Mouse (Mus musculus) MEL (cell line): ENCODE results near the gene Gm10840. TPM values are rescaled to one million over a fixed set of nuclear protein-coding genes. Genes with fewer than 3 reads are reported as not detected.

Experiments used
- DNase-seq: peaks from one replicate; pipeline ENCODE4 v3.0.0; 2011; ENCODE audit warnings: low read depth, low spot score
- H3K27ac ChIP-seq: 2 replicates; pipeline ENCODE4 v1.5.1; 2012; ENCODE audit warnings: low read depth, mild to moderate bottlenecking, control low read depth, low read length, moderate library complexity; ENCODE audit not compliant: control insufficient read depth
- H3K27me3 ChIP-seq, 2 experiments: fragments of 150-350 bp in 1 of 2; sonication (generic) in 1 of 2; 2 replicates each; pipeline ENCODE4 v1.6.1; 2012; ENCODE audit warnings: low read length in 2 of 2, mild to moderate bottlenecking in 2 of 2, improper control_type of control experiment in 1 of 2, moderate library complexity in 1 of 2; ENCODE audit not compliant: insufficient read depth in 2 of 2, control insufficient read depth in 1 of 2
- H3K36me3 ChIP-seq, 2 experiments: 2 replicates each; pipeline ENCODE4 v1.6.1; 2012 to 2014; ENCODE audit warnings: low read length in 2 of 2, improper control_type of control experiment in 1 of 2, inconsistent platforms in 1 of 2, mild to moderate bottlenecking in 1 of 2; ENCODE audit not compliant: insufficient read depth in 2 of 2, control insufficient read depth in 1 of 2
- H3K4me1 ChIP-seq, 2 experiments: fragments of 150-350 bp in 1 of 2; sonication (generic) in 1 of 2; 2 replicates each; pipeline ENCODE4 v1.6.1; 2012; ENCODE audit warnings: low read length in 2 of 2, improper control_type of control experiment in 1 of 2, mild to moderate bottlenecking in 1 of 2; ENCODE audit not compliant: insufficient read depth in 2 of 2, control insufficient read depth in 1 of 2
- H3K4me3 ChIP-seq, 2 experiments: fragments of 150-350 bp in 1 of 2; sonication (generic) in 1 of 2; 2 replicates each; pipeline ENCODE4 v1.5.1; 2012; ENCODE audit warnings: low read depth in 2 of 2, low read length in 2 of 2, mild to moderate bottlenecking in 2 of 2, moderate library complexity in 2 of 2, control low read depth in 1 of 2, improper control_type of control experiment in 1 of 2; ENCODE audit not compliant: control insufficient read depth in 1 of 2, insufficient read depth in 1 of 2
- H3K79me2 ChIP-seq: 2 replicates; pipeline ENCODE4 v1.6.1; 2012; ENCODE audit warnings: mild to moderate bottlenecking, low read length, moderate library complexity; ENCODE audit not compliant: control insufficient read depth, poor library complexity, insufficient read depth
- H3K9ac ChIP-seq: 2 replicates; pipeline ENCODE4 v1.6.1; 2012; ENCODE audit warnings: low read depth, mild to moderate bottlenecking, control low read depth, low read length, moderate library complexity; ENCODE audit not compliant: control insufficient read depth, poor library complexity, severe bottlenecking
- H3K9me3 ChIP-seq: fragments of 150-350 bp; sonication (generic); replicated peaks from 2 replicates; pipeline ENCODE4 v1.6.1; 2012; ENCODE audit warnings: mild to moderate bottlenecking, low read length, improper control_type of control experiment, moderate library complexity; ENCODE audit not compliant: insufficient read depth
- BHLHE40 ChIP-seq: IDR thresholded peaks from 2 replicates; pipeline ENCODE4 v1.6.1; 2012; ENCODE audit warnings: low read depth, mild to moderate bottlenecking, inconsistent platforms, low read length, improper control_type of control experiment, borderline replicate concordance
- CHD1 ChIP-seq: IDR thresholded peaks from 2 replicates; pipeline ENCODE4 v1.6.1; 2012; ENCODE audit warnings: low read depth, mild to moderate bottlenecking, inconsistent platforms, low read length, improper control_type of control experiment
- CHD2 ChIP-seq: IDR thresholded peaks from 2 replicates; pipeline ENCODE4 v1.6.1; 2011; ENCODE audit warnings: low read length, improper control_type of control experiment
- CTCF ChIP-seq, 3 experiments: IDR thresholded peaks in 2 of 3; conservative IDR thresholded peaks in 1 of 3; 2 replicates each; pipeline ENCODE4 v1.5.1; 2011 to 2012; ENCODE audit warnings: low read length in 3 of 3, low read depth in 2 of 3, mild to moderate bottlenecking in 2 of 3, improper control_type of control experiment in 1 of 3, inconsistent platforms in 1 of 3, mixed read lengths in 1 of 3, moderate library complexity in 1 of 3; ENCODE audit not compliant: control insufficient read depth in 1 of 3, insufficient read depth in 1 of 3, poor library complexity in 1 of 3, severe bottlenecking in 1 of 3
- E2F4 ChIP-seq: IDR thresholded peaks from 2 replicates; pipeline ENCODE4 v1.6.1; 2011; ENCODE audit warnings: low read depth, low read length, improper control_type of control experiment, borderline replicate concordance
- ELF1 ChIP-seq: IDR thresholded peaks from 2 replicates; pipeline ENCODE4 v1.6.1; 2014; ENCODE audit warnings: low read depth, mild to moderate bottlenecking, inconsistent platforms, low read length, improper control_type of control experiment, moderate library complexity
- EP300 ChIP-seq, 2 experiments: IDR thresholded peaks; 2 replicates each; pipeline ENCODE4 v1.6.1; 2011; ENCODE audit warnings: improper control_type of control experiment in 2 of 2, low read length in 2 of 2, low read depth in 1 of 2, mild to moderate bottlenecking in 1 of 2
- ETS1 ChIP-seq: IDR thresholded peaks from 2 replicates; pipeline ENCODE4 v1.6.1; 2012; ENCODE audit warnings: low read depth, mild to moderate bottlenecking, inconsistent platforms, low read length, improper control_type of control experiment, moderate library complexity
- GABPA ChIP-seq: IDR thresholded peaks from 2 replicates; pipeline ENCODE4 v1.6.1; 2012; ENCODE audit warnings: low read depth, mild to moderate bottlenecking, inconsistent platforms, low read length, improper control_type of control experiment, moderate library complexity
- GATA1 ChIP-seq: IDR thresholded peaks from 2 replicates; pipeline ENCODE4 v1.6.1; 2011; ENCODE audit warnings: low read depth, low read length, improper control_type of control experiment
- HCFC1 ChIP-seq: IDR thresholded peaks from 2 replicates; pipeline ENCODE4 v1.6.1; 2012; ENCODE audit warnings: low read depth, mild to moderate bottlenecking, inconsistent platforms, low read length, improper control_type of control experiment, moderate library complexity
- JUND ChIP-seq: IDR thresholded peaks from 2 replicates; pipeline ENCODE4 v1.6.1; 2011; ENCODE audit warnings: low read depth, mild to moderate bottlenecking, improper control_type of control experiment, low read length
- KAT2A ChIP-seq: conservative IDR thresholded peaks from 2 replicates; pipeline ENCODE4 v1.6.1; 2012; ENCODE audit warnings: low read depth, low read length, improper control_type of control experiment, inconsistent platforms
- MAX ChIP-seq: IDR thresholded peaks from 2 replicates; pipeline ENCODE4 v1.6.1; 2011; ENCODE audit warnings: low read length, improper control_type of control experiment
- MEF2A ChIP-seq: IDR thresholded peaks from 2 replicates; pipeline ENCODE4 v1.6.1; 2014; ENCODE audit warnings: low read depth, mild to moderate bottlenecking, inconsistent platforms, low read length, improper control_type of control experiment; ENCODE audit not compliant: poor library complexity, insufficient replicate concordance, severe bottlenecking; ENCODE audit errors: extremely low read depth
- MXI1 ChIP-seq: IDR thresholded peaks from 2 replicates; pipeline ENCODE4 v1.6.1; 2011; ENCODE audit warnings: mild to moderate bottlenecking, low read depth, low read length, improper control_type of control experiment
- MYC ChIP-seq: IDR thresholded peaks from 2 replicates; pipeline ENCODE4 v1.6.1; 2011; ENCODE audit warnings: low read depth, mild to moderate bottlenecking, low read length, improper control_type of control experiment, moderate library complexity
- NELFE ChIP-seq: IDR thresholded peaks from 2 replicates; pipeline ENCODE4 v1.6.1; 2011; ENCODE audit warnings: low read depth, low read length, improper control_type of control experiment
- NRF1 ChIP-seq: IDR thresholded peaks from 2 replicates; pipeline ENCODE4 v1.6.1; 2014; ENCODE audit warnings: low read depth, mild to moderate bottlenecking, inconsistent platforms, low read length, improper control_type of control experiment, moderate library complexity; ENCODE audit not compliant: poor library complexity, insufficient read depth, severe bottlenecking
- POLR2A ChIP-seq, 2 experiments: IDR thresholded peaks; 2 replicates each; pipeline ENCODE4 v1.6.1; 2011 to 2012; ENCODE audit warnings: low read length in 2 of 2, mild to moderate bottlenecking in 2 of 2, control low read depth in 1 of 2, improper control_type of control experiment in 1 of 2, low read depth in 1 of 2, moderate library complexity in 1 of 2; ENCODE audit not compliant: control insufficient read depth in 1 of 2, insufficient read depth in 1 of 2, poor library complexity in 1 of 2
- POLR2AphosphoS2 ChIP-seq: IDR thresholded peaks from 2 replicates; pipeline ENCODE4 v1.6.1; 2011; ENCODE audit warnings: low read length, improper control_type of control experiment
- POLR2AphosphoS5 ChIP-seq: IDR thresholded peaks from 2 replicates; pipeline ENCODE4 v1.6.1; 2012; ENCODE audit warnings: low read depth, borderline replicate concordance, mild to moderate bottlenecking, inconsistent platforms, low read length, moderate library complexity, mixed read lengths
- RAD21 ChIP-seq: IDR thresholded peaks from 2 replicates; pipeline ENCODE4 v1.6.1; 2011; ENCODE audit warnings: mild to moderate bottlenecking, low read depth, low read length, improper control_type of control experiment
- SIN3A ChIP-seq: IDR thresholded peaks from 2 replicates; pipeline ENCODE4 v1.6.1; 2012; ENCODE audit warnings: low read length, improper control_type of control experiment, inconsistent platforms
- SMC3 ChIP-seq: IDR thresholded peaks from 2 replicates; pipeline ENCODE4 v1.6.1; 2011; ENCODE audit warnings: low read depth, low read length, improper control_type of control experiment
- TAL1 ChIP-seq: IDR thresholded peaks from 2 replicates; pipeline ENCODE4 v1.6.1; 2012; ENCODE audit warnings: mild to moderate bottlenecking, inconsistent platforms, low read length, moderate library complexity, mixed read lengths
- TBP ChIP-seq: IDR thresholded peaks from 2 replicates; pipeline ENCODE4 v1.8.0; 2011; ENCODE audit warnings: low read depth, low read length, improper control_type of control experiment
- TCF12 ChIP-seq: IDR thresholded peaks from 2 replicates; pipeline ENCODE4 v1.6.1; 2014; ENCODE audit warnings: low read depth, mild to moderate bottlenecking, inconsistent platforms, low read length, improper control_type of control experiment, moderate library complexity
- UBTF ChIP-seq: IDR thresholded peaks from 2 replicates; pipeline ENCODE4 v1.6.1; 2012; ENCODE audit warnings: low read depth, mild to moderate bottlenecking, inconsistent platforms, low read length, improper control_type of control experiment, moderate library complexity, borderline replicate concordance; ENCODE audit not compliant: insufficient read depth
- USF2 ChIP-seq, 2 experiments: IDR thresholded peaks; 2 replicates each; pipeline ENCODE4 v1.6.1; 2011 to 2012; ENCODE audit warnings: improper control_type of control experiment in 2 of 2, low read length in 2 of 2, borderline replicate concordance in 1 of 2, inconsistent platforms in 1 of 2, low read depth in 1 of 2, mild to moderate bottlenecking in 1 of 2; ENCODE audit not compliant: insufficient read depth in 1 of 2
- ZC3H11A ChIP-seq: IDR thresholded peaks from 2 replicates; pipeline ENCODE4 v1.6.1; 2012; ENCODE audit warnings: low read depth, mild to moderate bottlenecking, inconsistent platforms, low read length, improper control_type of control experiment
- ZKSCAN1 ChIP-seq: IDR thresholded peaks from 2 replicates; pipeline ENCODE4 v1.6.1; 2012; ENCODE audit warnings: low read depth, mild to moderate bottlenecking, inconsistent platforms, low read length, improper control_type of control experiment, moderate library complexity
- ZMIZ1 ChIP-seq: IDR thresholded peaks from 2 replicates; pipeline ENCODE4 v1.6.1; 2012; ENCODE audit warnings: low read depth, mild to moderate bottlenecking, inconsistent platforms, low read length, improper control_type of control experiment, moderate library complexity
- polyA plus RNA-seq, 2 experiments: library from polyadenylated mRNA; stranded (reverse) in 1 of 2; unstranded in 1 of 2; fragments of >175 nt in 1 of 2; fragments of >200 nt in 1 of 2; gene quantifications; 2 replicates each; pipeline versions ENCODE4 v1.2.1 to v1.2.4; 2012; ENCODE audit warnings: low replicate concordance in 2 of 2, low read depth in 1 of 2; ENCODE audit not compliant: insufficient read length in 2 of 2, insufficient read depth in 1 of 2, missing spikeins in 1 of 2
- total RNA-seq: library from RNA; depleted of rRNA; stranded (reverse); fragments of 300-350 nt; gene quantifications from 2 replicates; pipeline ENCODE4 v1.2.3, GENCODE M21; 2012

The Gm10840 gene
- total and polyA plus RNA-seq, 3 experiments = not detected

GRCm38 (mm10) chr11:106193371-106194154 lies 32.9 kb downstream of the Gm10840 start (continued):
- no peak for TF ChIP-seq CHD2
- TF ChIP-seq BHLHE40 = no peak
- peak; percentile 36; the same call in 1 of the 2 replicates for TF ChIP-seq MEF2A
- peak; percentile 90 for TF ChIP-seq NRF1

DNA sequence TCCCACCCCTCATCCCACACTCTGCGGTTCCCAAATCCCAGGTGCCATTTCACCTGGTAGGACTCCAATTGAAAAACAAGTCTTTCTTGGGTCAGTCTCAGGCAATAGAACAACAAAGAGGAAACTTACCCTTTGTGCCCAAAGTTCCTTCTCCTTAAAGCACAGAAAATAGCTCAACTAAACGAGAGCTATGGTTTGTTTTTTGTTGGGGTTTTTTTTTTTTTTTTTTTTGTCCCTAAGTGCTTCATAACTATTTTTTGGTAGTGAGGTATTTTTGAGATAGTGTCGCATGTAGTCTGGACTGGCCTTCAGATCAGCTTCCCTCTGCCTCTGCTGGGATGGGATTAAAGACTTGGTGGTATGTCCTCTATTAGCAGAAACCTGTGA lies 33.5 kb downstream of the Gm10840 start:
- H3K4me3 ChIP-seq = peak overlapping the region; percentile 66 to 77
- H3K36me3 ChIP-seq = peaks cover 8 to 29% of the 10 kb centered on the region in 2 experiments
- H3K9ac ChIP-seq = peak overlapping the region; percentile 75
- H3K27me3 ChIP-seq = no peaks in the 10 kb centered on the region
- H3K4me1 ChIP-seq = peaks cover 15 to 22% of the 10 kb centered on the region in 2 experiments
- H3K27ac ChIP-seq = peak overlapping the region; percentile 86
- peaks cover 2% of the 10 kb centered on the region; the same call in 1 of the 2 replicates for H3K79me2 ChIP-seq
- DNase-seq = no peak
- no peaks in the 10 kb centered on the region for H3K9me3 ChIP-seq
- TF ChIP-seq ZMIZ1 = no peak
- TF ChIP-seq POLR2A (IDR thresholded peaks at IDR 0.05; ENCODE audit: control insufficient read depth in 1 of 2, insufficient read depth in 1 of 2, low read depth in 1 of 2, low read length in 2 of 2, poor library complexity in 1 of 2) = no peak
- TF ChIP-seq CHD1 = no peak
- no peak for TF ChIP-seq ETS1
- no peak for TF ChIP-seq POLR2AphosphoS5
- TF ChIP-seq CHD2 = no peak
- TF ChIP-seq SMC3 = no peak
- TF ChIP-seq MYC = no peak
- no peak for TF ChIP-seq KAT2A
- no peak for TF ChIP-seq USF2 (IDR thresholded peaks at IDR 0.05; ENCODE audit: borderline replicate concordance in 1 of 2, insufficient read depth in 1 of 2, low read depth in 1 of 2, low read length in 2 of 2)
- TF ChIP-seq JUND = no peak
- TF ChIP-seq GABPA = 0 out of 2 replicates have a peak, but pooled peaks have one; percentile 3
- TF ChIP-seq SIN3A = no peak
- no peak for TF ChIP-seq E2F4
- TF ChIP-seq EP300 (IDR thresholded peaks at IDR 0.05; ENCODE audit: low read depth in 1 of 2, low read length in 2 of 2) = no peak
- TF ChIP-seq ZC3H11A = no peak
- no peak for TF ChIP-seq TBP
- no peak for TF ChIP-seq ELF1
- no peak for TF ChIP-seq NRF1
- TF ChIP-seq RAD21 = no peak
- no peak for TF ChIP-seq TCF12
- TF ChIP-seq HCFC1 = no peak
- TF ChIP-seq CTCF (IDR thresholded peaks at IDR 0.05 in 2 of 3, conservative IDR thresholded peaks at IDR 0.05 in 1 of 3; ENCODE audit: control insufficient read depth in 1 of 3, insufficient read depth in 1 of 3, low read depth in 2 of 3, low read length in 3 of 3, poor library complexity in 1 of 3, severe bottlenecking in 1 of 3) = no peak
- TF ChIP-seq TAL1 = no peak
- TF ChIP-seq NELFE = no peak
- TF ChIP-seq MEF2A = no peak
- TF ChIP-seq UBTF = no peak
- TF ChIP-seq MXI1 = 0 out of 2 replicates have a peak, but pooled peaks have one; percentile 28
- no peak for TF ChIP-seq BHLHE40
- no peak for TF ChIP-seq POLR2AphosphoS2
- no peak; the same call in 1 of the 2 replicates for TF ChIP-seq MAX
- TF ChIP-seq GATA1 = no peak
- TF ChIP-seq ZKSCAN1 = 0 out of 2 replicates have a peak, but pooled peaks have one; percentile 6
